ENCODE assay signal across 19 mouse cellular contexts in genomic region chr8:71597451-71597850, GRCm38 (mm10). TPM values are rescaled to one million over a fixed set of nuclear protein-coding genes. Genes with fewer than 3 reads are reported as not detected.
DNase-seq lines count a peak whose midpoint lies in the region; ATAC-seq and TF ChIP-seq lines count a peak whose summit lies in the region.
"Had no signal": no experiment of that assay in that cellular context is flagged by ENCODE, and none has a peak within 500 bp of the region (broad histone marks: within the 10 kb centered on the region; RNA-seq: fewer than 3 reads in every experiment).

Fam129c (plus strand) TSS chr8:71597648.

- TF ChIP-seq CTCF in bone marrow, adult 2 months (IDR thresholded peaks at IDR 0.05; ENCODE audit: control insufficient read depth, insufficient read depth, low read length): no peak

- peaks cover 43% of the 10 kb centered on the region for H3K36me3 ChIP-seq in forebrain, embryonic 10.5 days (replicated peaks)
- H3K36me3 ChIP-seq in forebrain, embryonic 14.5 days (ENCODE audit: control insufficient read depth, insufficient read depth, low read length): 0 out of 2 replicates have a peak, but pooled peaks cover 12% of the 10 kb centered on the region
- H3K36me3 ChIP-seq in neural tube, embryonic 12.5 days: peaks cover 13% of the 10 kb centered on the region; the same call in 1 of the 2 replicates
- peaks cover 2% of the 10 kb centered on the region; the same call in 1 of the 2 replicates for H3K36me3 ChIP-seq in splenic B cell, adult 2 months (ENCODE audit: control insufficient read depth, insufficient read depth, low read length, poor library complexity, severe bottlenecking)
- H3K36me3 ChIP-seq in kidney, embryonic 15.5 days: peaks cover 12% of the 10 kb centered on the region; the same call in 1 of the 2 replicates
- H3K36me3 ChIP-seq in kidney, embryonic 16.5 days (ENCODE audit: insufficient read depth, low read length): peaks cover 6% of the 10 kb centered on the region; the same call in 1 of the 2 replicates
- H3K36me3 ChIP-seq: forebrain, embryonic 15.5 days had no signal

- TF ChIP-seq POLR2A in bone marrow, adult 2 months (IDR thresholded peaks at IDR 0.05; ENCODE audit: borderline replicate concordance, control insufficient read depth, low read depth, low read length): peak; percentile 56; the same call in 1 of the 2 replicates

- 0 out of 2 replicates have a peak within 1 kb of the TSS, but pooled peaks have one; percentile 36 for H3K27ac ChIP-seq in forebrain, embryonic 10.5 days
- no peak within 1 kb of the TSS for H3K27ac ChIP-seq in forebrain, embryonic 14.5 days (ENCODE audit: low read depth, low read length)
- no peak within 1 kb of the TSS for H3K27ac ChIP-seq in neural tube, embryonic 12.5 days
- peak within 1 kb of the TSS; percentile 79 for H3K27ac ChIP-seq in bone marrow, adult 2 months (ENCODE audit: control insufficient read depth, insufficient read depth, low read depth, low read length, poor library complexity)
- H3K27ac ChIP-seq in kidney, embryonic 15.5 days: no peak within 1 kb of the TSS
- H3K27ac ChIP-seq in kidney, embryonic 16.5 days (ENCODE audit: low read length): no peak within 1 kb of the TSS
- H3K27ac ChIP-seq: forebrain, embryonic 15.5 days; heart, embryonic 13.5 days had no signal

- no peak for DNase-seq in forebrain, embryonic 10.5 days (ENCODE audit: extremely low spot score, low spot score)
- DNase-seq in forebrain, embryonic 14.5 days (ENCODE audit: low spot score): no peak
- no peak for DNase-seq in neural tube, embryonic 10.5 days (ENCODE audit: extremely low spot score, low spot score)
- DNase-seq in splenic B cell, adult 2 months (ENCODE audit: low read depth, low spot score): peak; percentile 68
- DNase-seq: adrenal gland, postnatal 36 days; cerebellum, adult 9-11 months; kidney, adult 2 months; kidney, postnatal 36 days; layer of hippocampus, adult 9-11 months; lung, adult 2 months; lung, postnatal 4 days; right cerebral cortex, adult 18-20 months had no signal

- H3K9ac ChIP-seq in forebrain, embryonic 14.5 days (ENCODE audit: low read length): no peak within 1 kb of the TSS
- no peak within 1 kb of the TSS for H3K9ac ChIP-seq in neural tube, embryonic 12.5 days
- H3K9ac ChIP-seq in kidney, embryonic 15.5 days: no peak within 1 kb of the TSS
- no peak within 1 kb of the TSS for H3K9ac ChIP-seq in kidney, embryonic 16.5 days (replicated peaks; ENCODE audit: low read length)
- H3K9ac ChIP-seq: heart, embryonic 13.5 days had no signal

- H3K27me3 ChIP-seq in forebrain, embryonic 10.5 days (ENCODE audit: poor library complexity, severe bottlenecking): peaks cover 37% of the 10 kb centered on the region
- peaks cover 18% of the 10 kb centered on the region for H3K27me3 ChIP-seq in forebrain, embryonic 14.5 days (replicated peaks; ENCODE audit: control insufficient read depth, insufficient read depth, low read length)
- H3K27me3 ChIP-seq in neural tube, embryonic 12.5 days (replicated peaks): peaks cover 32% of the 10 kb centered on the region
- no peaks in the 10 kb centered on the region for H3K27me3 ChIP-seq in splenic B cell, adult 2 months (ENCODE audit: control insufficient read depth, insufficient read depth, low read length, poor library complexity, severe bottlenecking)
- H3K27me3 ChIP-seq in kidney, embryonic 15.5 days: peaks cover 18% of the 10 kb centered on the region
- H3K27me3 ChIP-seq in kidney, embryonic 16.5 days (ENCODE audit: insufficient read depth, low read length): peaks cover 18% of the 10 kb centered on the region

- H3K4me2 ChIP-seq in forebrain, embryonic 14.5 days (ENCODE audit: low read length): no peak within 1 kb of the TSS
- 0 out of 2 replicates have a peak within 1 kb of the TSS, but pooled peaks have one; percentile 26 for H3K4me2 ChIP-seq in neural tube, embryonic 12.5 days (replicated peaks)
- no peak within 1 kb of the TSS for H3K4me2 ChIP-seq in kidney, embryonic 15.5 days
- no peak within 1 kb of the TSS for H3K4me2 ChIP-seq in kidney, embryonic 16.5 days (replicated peaks; ENCODE audit: low read depth, low read length)

- WGBS in forebrain, embryonic 10.5 days: 93% methylated on average over 3 of the region's 3 CpGs
- WGBS in forebrain, embryonic 14.5 days: 93% methylated on average over 3 of the region's 3 CpGs
- WGBS in neural tube, embryonic 12.5 days: 78% methylated on average over 3 of the region's 3 CpGs
- 65% methylated on average over 3 of the region's 3 CpGs for WGBS in bone marrow, adult 2 months
- WGBS in kidney, embryonic 15.5 days: 86% methylated on average over 3 of the region's 3 CpGs
- WGBS in kidney, embryonic 16.5 days: 87% methylated on average over 3 of the region's 3 CpGs

- H3K4me1 ChIP-seq in forebrain, embryonic 10.5 days: peaks cover 43% of the 10 kb centered on the region
- peaks cover 8% of the 10 kb centered on the region for H3K4me1 ChIP-seq in forebrain, embryonic 14.5 days (ENCODE audit: control insufficient read depth, insufficient read depth, low read length)
- H3K4me1 ChIP-seq in neural tube, embryonic 12.5 days: peaks cover 21% of the 10 kb centered on the region
- peaks cover 10% of the 10 kb centered on the region for H3K4me1 ChIP-seq in bone marrow, adult 2 months (ENCODE audit: control insufficient read depth, insufficient read depth, low read length)
- peaks cover 39% of the 10 kb centered on the region for H3K4me1 ChIP-seq in kidney, embryonic 15.5 days
- H3K4me1 ChIP-seq in kidney, embryonic 16.5 days (ENCODE audit: insufficient read depth, low read length): peaks cover 21% of the 10 kb centered on the region

- ATAC-seq in forebrain, embryonic 14.5 days: no peak
- no peak for ATAC-seq in neural tube, embryonic 12.5 days (ENCODE audit: low FRiP score, low read depth)
- ATAC-seq in kidney, embryonic 15.5 days (replicated peaks; ENCODE audit: low FRiP score): no peak
- no peak for ATAC-seq in kidney, embryonic 16.5 days (ENCODE audit: low FRiP score, low TSS enrichment)
- ATAC-seq: forebrain, embryonic 15.5 days had no signal

- H3K4me3 ChIP-seq in forebrain, embryonic 10.5 days: no peak within 1 kb of the TSS
- H3K4me3 ChIP-seq in forebrain, embryonic 14.5 days (ENCODE audit: low read depth, low read length): no peak within 1 kb of the TSS
- H3K4me3 ChIP-seq in neural tube, embryonic 12.5 days: no peak within 1 kb of the TSS
- peak within 1 kb of the TSS; percentile 52 for H3K4me3 ChIP-seq in bone marrow, adult 2 months (replicated peaks; ENCODE audit: control insufficient read depth, low read depth, low read length)
- no peak within 1 kb of the TSS for H3K4me3 ChIP-seq in kidney, embryonic 15.5 days (replicated peaks)
- no peak within 1 kb of the TSS for H3K4me3 ChIP-seq in kidney, embryonic 16.5 days (ENCODE audit: low read length)
- H3K4me3 ChIP-seq: heart, embryonic 13.5 days had no signal

- H3K9me3 ChIP-seq in forebrain, embryonic 10.5 days: no peaks in the 10 kb centered on the region
- H3K9me3 ChIP-seq in forebrain, embryonic 14.5 days (replicated peaks; ENCODE audit: control insufficient read depth, low read length): no peaks in the 10 kb centered on the region
- no peaks in the 10 kb centered on the region for H3K9me3 ChIP-seq in neural tube, embryonic 12.5 days
- no peaks in the 10 kb centered on the region for H3K9me3 ChIP-seq in kidney, embryonic 15.5 days (replicated peaks)
- no peaks in the 10 kb centered on the region for H3K9me3 ChIP-seq in kidney, embryonic 16.5 days (ENCODE audit: low read length)
- H3K9me3 ChIP-seq: forebrain, embryonic 15.5 days; heart, embryonic 13.5 days; midbrain, embryonic 10.5 days had no signal

RNA-seq across cellular contexts. Expression of gene Fam129c, which starts in this region (rescaled TPM):
- 4.1 and 5.1 TPM in 2 replicates for polyA plus RNA-seq in forebrain, embryonic 10.5 days (2016; fragmentation: Nextera tagmentation; extraction: Ambion mirVana)
- polyA plus RNA-seq in forebrain, embryonic 14.5 days (2014; fragmentation: Nextera tagmentation; extraction: Ambion mirVana): 4.1 and 4.5 TPM in 2 replicates
- 4.9 and 6.1 TPM in 2 replicates for polyA plus RNA-seq in neural tube, embryonic 12.5 days (2016; fragmentation: Nextera tagmentation; extraction: Ambion mirVana)
- polyA plus RNA-seq in bone marrow, adult 2 months (2011; ENCODE audit: insufficient read depth, insufficient read length, low replicate concordance, missing spikeins): 67.8 and 106 TPM in 2 replicates
- 4.7 and 5.6 TPM in 2 replicates for polyA plus RNA-seq in kidney, embryonic 15.5 days (2015; fragmentation: Nextera tagmentation; extraction: Ambion mirVana)
- polyA plus RNA-seq in kidney, embryonic 16.5 days (2015; fragmentation: Nextera tagmentation; extraction: Ambion mirVana): 4.6 and 5.3 TPM in 2 replicates

Comparison
In these comparisons a context has a peak if more than half of its experiments do, and no peak if none do; other contexts are left out.
1. H3K27ac ChIP-seq: peak in forebrain, embryonic 10.5 days (single experiment) and bone marrow, adult 2 months (single experiment); none in forebrain, embryonic 14.5 days (single experiment), neural tube, embryonic 12.5 days (single experiment), kidney, embryonic 15.5 days (single experiment) and kidney, embryonic 16.5 days (single experiment).